22 mouse cellular contexts compared by ENCODE assay signal in the genomic region with DNA sequence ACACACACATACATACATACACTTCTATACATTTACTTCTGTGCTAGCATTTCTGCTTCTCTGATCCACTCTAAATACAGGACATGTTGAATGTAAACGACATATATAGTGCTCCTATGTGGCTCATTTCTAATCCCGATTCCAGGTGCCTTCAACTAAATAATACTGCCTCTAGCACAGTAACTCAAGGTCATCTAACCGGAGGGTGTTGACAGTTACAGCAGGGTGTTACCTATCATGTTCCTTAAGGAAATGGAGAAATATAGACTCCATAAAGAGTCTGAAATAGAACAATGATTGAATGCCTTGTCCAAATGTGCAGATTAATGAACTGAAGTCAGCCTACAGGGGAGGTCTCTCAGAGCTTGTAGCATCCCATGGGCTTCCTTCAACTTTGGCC.
DNase-seq lines count a peak whose midpoint lies in the region; ATAC-seq and TF ChIP-seq lines count a peak whose summit lies in the region.
"Had no signal": no experiment of that assay in that cellular context is flagged by ENCODE, and none has a peak within 500 bp of the region (broad histone marks: within the 10 kb centered on the region; RNA-seq: fewer than 3 reads in every experiment).

No protein-coding gene starts in this region.

- no peaks in the 10 kb centered on the region for H3K9me3 ChIP-seq in kidney, embryonic 14.5 days (ENCODE audit: control insufficient read depth, low read length)
- no peaks in the 10 kb centered on the region for H3K9me3 ChIP-seq in kidney, embryonic 16.5 days (ENCODE audit: low read length)
- no peaks in the 10 kb centered on the region for H3K9me3 ChIP-seq in limb, embryonic 11.5 days (ENCODE audit: control insufficient read depth, low read length)
- H3K9me3 ChIP-seq in limb, embryonic 10.5 days (replicated peaks): no peaks in the 10 kb centered on the region
- no peaks in the 10 kb centered on the region for H3K9me3 ChIP-seq in limb, embryonic 14.5 days (ENCODE audit: control insufficient read depth, low read length)
- H3K9me3 ChIP-seq: embryonic facial prominence, embryonic 13.5 days; embryonic facial prominence, embryonic 15.5 days; forebrain, embryonic 10.5 days; forebrain, embryonic 12.5 days had no signal

- H3K4me2 ChIP-seq in kidney, embryonic 14.5 days (replicated peaks; ENCODE audit: low read depth, low read length): no peak overlapping the region
- no peak overlapping the region for H3K4me2 ChIP-seq in kidney, embryonic 16.5 days (replicated peaks; ENCODE audit: low read depth, low read length)
- no peak overlapping the region for H3K4me2 ChIP-seq in limb, embryonic 11.5 days (ENCODE audit: low read depth, severe bottlenecking)
- no peak overlapping the region for H3K4me2 ChIP-seq in limb, embryonic 14.5 days (replicated peaks; ENCODE audit: low read depth, low read length, severe bottlenecking)
- H3K4me2 ChIP-seq: embryonic facial prominence, embryonic 13.5 days; embryonic facial prominence, embryonic 15.5 days; forebrain, embryonic 12.5 days had no signal

- DNase-seq in limb, embryonic 11.5 days (ENCODE audit: low spot score): no peak
- DNase-seq in limb, embryonic 10.5 days (ENCODE audit: low spot score): no peak
- DNase-seq in 3T3-L1 (ENCODE audit: low read depth, low spot score): peak; percentile 8
- peak; percentile 4 for DNase-seq in limb, embryonic 14.5 days (ENCODE audit: low spot score)
- no peak for DNase-seq in adrenal gland, adult (ENCODE audit: inconsistent age in 2 of 2, low spot score in 1 of 2)
- DNase-seq: adrenal gland, adult 2 months; cerebellum, adult 11 months; cerebellum, adult 18-20 months; cerebellum, adult 8-10 months; cerebellum, adult 9-11 months; cerebellum, postnatal 14 days; cerebellum, postnatal 36 days had no signal

- no peaks in the 10 kb centered on the region for H3K36me3 ChIP-seq in kidney, embryonic 14.5 days (ENCODE audit: control insufficient read depth, insufficient read depth, low read length)
- no peaks in the 10 kb centered on the region for H3K36me3 ChIP-seq in kidney, embryonic 16.5 days (ENCODE audit: insufficient read depth, low read length)
- H3K36me3 ChIP-seq in limb, embryonic 11.5 days (ENCODE audit: control insufficient read depth, insufficient read depth, low read length): no peaks in the 10 kb centered on the region
- H3K36me3 ChIP-seq in limb, embryonic 10.5 days: no peaks in the 10 kb centered on the region
- H3K36me3 ChIP-seq in limb, embryonic 14.5 days (ENCODE audit: control insufficient read depth, insufficient read depth, low read length): no peaks in the 10 kb centered on the region
- H3K36me3 ChIP-seq: embryonic facial prominence, embryonic 13.5 days; embryonic facial prominence, embryonic 15.5 days; forebrain, embryonic 10.5 days; forebrain, embryonic 12.5 days had no signal

- H3K4me1 ChIP-seq in kidney, embryonic 14.5 days (ENCODE audit: control insufficient read depth, insufficient read depth, low read length): no peaks in the 10 kb centered on the region
- no peaks in the 10 kb centered on the region for H3K4me1 ChIP-seq in kidney, embryonic 16.5 days (ENCODE audit: insufficient read depth, low read length)
- no peaks in the 10 kb centered on the region for H3K4me1 ChIP-seq in limb, embryonic 11.5 days (ENCODE audit: control insufficient read depth, insufficient read depth, low read length)
- H3K4me1 ChIP-seq in limb, embryonic 10.5 days: no peaks in the 10 kb centered on the region
- H3K4me1 ChIP-seq in limb, embryonic 14.5 days (ENCODE audit: control insufficient read depth, insufficient read depth, low read length): no peaks in the 10 kb centered on the region
- H3K4me1 ChIP-seq: embryonic facial prominence, embryonic 13.5 days; embryonic facial prominence, embryonic 15.5 days; forebrain, embryonic 10.5 days; forebrain, embryonic 12.5 days had no signal

- no peak overlapping the region for H3K4me3 ChIP-seq in kidney, embryonic 14.5 days (ENCODE audit: low read length)
- no peak overlapping the region for H3K4me3 ChIP-seq in kidney, embryonic 16.5 days (ENCODE audit: low read length)
- H3K4me3 ChIP-seq in limb, embryonic 11.5 days (ENCODE audit: low read depth, low read length): no peak overlapping the region
- no peak overlapping the region for H3K4me3 ChIP-seq in limb, embryonic 10.5 days
- H3K4me3 ChIP-seq in limb, embryonic 14.5 days (replicated peaks; ENCODE audit: low read length): no peak overlapping the region
- H3K4me3 ChIP-seq: embryonic facial prominence, embryonic 13.5 days; embryonic facial prominence, embryonic 15.5 days; erythroblast, embryonic 14.5 days; forebrain, embryonic 10.5 days; forebrain, embryonic 12.5 days had no signal

- WGBS in kidney, embryonic 14.5 days: 60% methylated on average over 3 of the region's 3 CpGs
- WGBS in kidney, embryonic 16.5 days: 44% methylated on average over 3 of the region's 3 CpGs
- 76% methylated on average over 3 of the region's 3 CpGs for WGBS in limb, embryonic 11.5 days
- 72% methylated on average over 3 of the region's 3 CpGs for WGBS in limb, embryonic 10.5 days
- WGBS in limb, embryonic 14.5 days: 70% methylated on average over 3 of the region's 3 CpGs

- no peak overlapping the region for H3K9ac ChIP-seq in kidney, embryonic 14.5 days (ENCODE audit: low read depth, low read length)
- H3K9ac ChIP-seq in kidney, embryonic 16.5 days (replicated peaks; ENCODE audit: low read length): no peak overlapping the region
- H3K9ac ChIP-seq in limb, embryonic 11.5 days (ENCODE audit: low read length): no peak overlapping the region
- H3K9ac ChIP-seq in limb, embryonic 14.5 days (ENCODE audit: low read depth, low read length, severe bottlenecking): no peak overlapping the region
- H3K9ac ChIP-seq: embryonic facial prominence, embryonic 13.5 days; embryonic facial prominence, embryonic 15.5 days; forebrain, embryonic 12.5 days had no signal

- no peak overlapping the region for H3K27ac ChIP-seq in kidney, embryonic 14.5 days (ENCODE audit: low read depth, low read length)
- no peak overlapping the region for H3K27ac ChIP-seq in kidney, embryonic 16.5 days (ENCODE audit: low read length)
- no peak overlapping the region for H3K27ac ChIP-seq in limb, embryonic 11.5 days (replicated peaks; ENCODE audit: low read depth, low read length)
- H3K27ac ChIP-seq in limb, embryonic 10.5 days: no peak overlapping the region
- no peak overlapping the region for H3K27ac ChIP-seq in limb, embryonic 14.5 days (replicated peaks; ENCODE audit: low read depth, low read length)
- H3K27ac ChIP-seq: embryonic facial prominence, embryonic 13.5 days; embryonic facial prominence, embryonic 15.5 days; forebrain, embryonic 10.5 days; forebrain, embryonic 12.5 days had no signal

- TF ChIP-seq POLR2A in limb, embryonic 14.5 days (IDR thresholded peaks at IDR 0.05; ENCODE audit: borderline replicate concordance, extremely low read depth, insufficient read depth, insufficient read length): no peak

- no peaks in the 10 kb centered on the region for H3K27me3 ChIP-seq in kidney, embryonic 14.5 days (ENCODE audit: control insufficient read depth, insufficient read depth, low read length)
- H3K27me3 ChIP-seq in kidney, embryonic 16.5 days (ENCODE audit: insufficient read depth, low read length): no peaks in the 10 kb centered on the region
- no peaks in the 10 kb centered on the region for H3K27me3 ChIP-seq in limb, embryonic 11.5 days (ENCODE audit: control insufficient read depth, insufficient read depth, low read length)
- H3K27me3 ChIP-seq in limb, embryonic 10.5 days (ENCODE audit: low read depth, poor library complexity, severe bottlenecking): no peaks in the 10 kb centered on the region
- no peaks in the 10 kb centered on the region for H3K27me3 ChIP-seq in limb, embryonic 14.5 days (ENCODE audit: control insufficient read depth, insufficient read depth, low read length)
- H3K27me3 ChIP-seq: embryonic facial prominence, embryonic 13.5 days; embryonic facial prominence, embryonic 15.5 days; forebrain, embryonic 12.5 days had no signal

- peak; percentile 55 for ATAC-seq in kidney, embryonic 14.5 days (ENCODE audit: low FRiP score, low TSS enrichment)
- ATAC-seq in kidney, embryonic 16.5 days (ENCODE audit: low FRiP score, low TSS enrichment): no peak
- ATAC-seq in limb, embryonic 11.5 days (ENCODE audit: insufficient number of reproducible peaks, low FRiP score, low TSS enrichment, low read depth): peak; percentile 62; the same call in 1 of the 2 replicates
- no peak for ATAC-seq in limb, embryonic 14.5 days (ENCODE audit: low FRiP score, low read depth)
- ATAC-seq in megakaryocyte, adult 5-6 weeks (ENCODE audit: poor library complexity, severe bottlenecking): no peak
- ATAC-seq: forebrain, embryonic 14.5 days; forebrain, embryonic 16.5 days had no signal

Comparison
In these comparisons a context has a peak if more than half of its experiments do, and no peak if none do; other contexts are left out.
1. ATAC-seq: peak in kidney, embryonic 14.5 days (single experiment) and limb, embryonic 11.5 days (single experiment); none in kidney, embryonic 16.5 days (single experiment), limb, embryonic 14.5 days (single experiment) and megakaryocyte, adult 5-6 weeks (single experiment).
2. DNase-seq: peak in 3T3-L1 (single experiment) and limb, embryonic 14.5 days (single experiment); none in limb, embryonic 11.5 days (single experiment), limb, embryonic 10.5 days (single experiment) and adrenal gland, adult (0 of 2).